Mouse (Mus musculus) lung, embryonic 14.5 days (tissue): ENCODE results near the gene Nbas. TPM values are rescaled to one million over a fixed set of nuclear protein-coding genes. Genes with fewer than 3 reads are reported as not detected.
A peak's percentile ranks its signal among the peaks of the same experiment; 100 is the strongest.

ENCODE experiments used
- ATAC-seq: fragments of 200-750 bp; cut with Nextera tagmentation; 2 replicates; pipeline ENCODE4 v1.8.0; 2017; ENCODE audit warnings: mild to moderate bottlenecking, moderate TSS enrichment, moderate library complexity; ENCODE audit not compliant: insufficient read depth
- DNase-seq: peaks from one replicate; pipeline ENCODE4 v3.0.0-alpha.2; 2015
- H3K27ac ChIP-seq: fragments of 300-500 bp; sonication (generic); 2 replicates; pipeline ENCODE4 v1.5.1; 2014; ENCODE audit warnings: low read depth, mild to moderate bottlenecking, moderate library complexity
- H3K27me3 ChIP-seq: fragments of 300-500 bp; sonication (generic); 2 replicates; pipeline ENCODE4 v1.6.1; 2014; ENCODE audit warnings: low read length, control low read depth; ENCODE audit not compliant: insufficient read depth
- H3K36me3 ChIP-seq: fragments of 300-500 bp; sonication (generic); 2 replicates; pipeline ENCODE4 v1.6.1; 2014; ENCODE audit warnings: control low read depth; ENCODE audit not compliant: insufficient read depth
- H3K4me1 ChIP-seq: fragments of 300-500 bp; sonication (generic); 2 replicates; pipeline ENCODE4 v1.6.1; 2014; ENCODE audit warnings: antibody characterized with exemption, control low read depth; ENCODE audit not compliant: insufficient read depth
- H3K4me2 ChIP-seq: fragments of 300-500 bp; sonication (generic); 2 replicates; pipeline ENCODE4 v1.6.1; 2014; ENCODE audit warnings: mild to moderate bottlenecking
- H3K4me3 ChIP-seq: fragments of 300-500 bp; sonication (generic); 2 replicates; pipeline ENCODE4 v1.5.1; 2014; ENCODE audit warnings: low read depth, low read length
- H3K9ac ChIP-seq: fragments of 300-500 bp; sonication (generic); 2 replicates; pipeline ENCODE4 v1.6.1; 2014
- H3K9me3 ChIP-seq: fragments of 300-500 bp; sonication (generic); 2 replicates; pipeline ENCODE4 v1.6.1; 2016; ENCODE audit warnings: low read depth, low read length, control low read depth
- CTCF ChIP-seq: IDR thresholded peaks from 2 replicates; pipeline ENCODE4 v1.5.1; 2016; ENCODE audit warnings: antibody characterized with exemption, low read depth
- WGBS: fragments of 180-500 bp; shearing (Covaris S2); extraction: QIAGEN DNeasy Blood & Tissue Kit; methylation state at CpG from one replicate; pipeline ENCODE4 v1.1.7; 2014; 5-methylcytosine and 5-hydroxymethylcytosine counted together
- polyA plus RNA-seq: library from polyadenylated mRNA; unstranded; fragments of >200 nt; fragmentation: Nextera tagmentation; extraction: Ambion mirVana; gene quantifications from 2 replicates; pipeline ENCODE4 v1.2.1, GENCODE M21; 2014

The Nbas gene
- polyA plus RNA-seq = 16.6 and 19.1 TPM in 2 replicates

DNA sequence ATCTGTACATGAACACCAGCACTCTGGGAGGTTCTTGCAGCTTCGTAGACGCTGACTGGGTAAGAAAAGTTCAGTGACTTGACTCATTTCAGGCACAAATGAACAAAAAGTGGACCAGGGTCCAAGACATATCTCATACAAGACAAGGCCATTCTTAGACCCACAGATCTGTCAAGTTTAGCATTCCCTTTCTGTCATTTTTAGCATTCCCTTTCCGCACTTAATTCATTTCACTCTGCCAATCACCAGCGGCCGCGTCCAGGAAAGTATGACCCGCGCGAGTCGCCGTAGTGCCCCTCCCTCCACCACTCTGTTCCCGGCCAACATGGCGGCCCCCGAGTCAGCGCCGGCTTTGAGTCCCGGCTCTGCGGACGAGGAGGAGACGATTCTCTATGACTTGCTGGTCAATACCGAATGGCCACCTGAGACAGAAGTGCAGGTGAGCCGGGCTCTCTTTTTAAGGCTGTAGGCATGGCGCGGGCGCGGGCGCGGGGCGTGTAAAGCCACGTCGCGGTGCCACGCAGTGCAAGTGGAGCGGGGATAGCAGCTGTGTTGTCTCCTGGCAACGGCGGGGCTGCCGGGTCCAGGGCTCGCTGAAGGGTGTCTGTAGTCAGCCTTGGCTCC lies at the start of gene Nbas:
Nbas (plus strand) TSS at position 308 of the 624 bp plus-strand sequence.
- H3K9ac ChIP-seq = peak within 1 kb of the TSS; percentile 85
- H3K4me2 ChIP-seq = peak within 1 kb of the TSS; percentile 88
- peaks cover 4% of the 10 kb centered on the region; the same call in 1 of the 2 replicates for H3K36me3 ChIP-seq
- H3K9me3 ChIP-seq = no peaks in the 10 kb centered on the region
- no peak within 1 kb of the TSS for H3K27ac ChIP-seq
- ATAC-seq (peak; percentile 95), DNase-seq (peak; percentile 90)
- H3K27me3 ChIP-seq = no peaks in the 10 kb centered on the region
- peak within 1 kb of the TSS; percentile 81 for H3K4me3 ChIP-seq
- no peak for TF ChIP-seq CTCF
- WGBS = 2% methylated on average over 38 of the region's 38 CpGs
- peaks cover 3% of the 10 kb centered on the region for H3K4me1 ChIP-seq

- no peak for DNase-seq
- H3K4me2 ChIP-seq = no peak overlapping the region
Measured at GRCm38 (mm10) chr12:13242453-13242852, 26.5 kb upstream of the Nbas start.

DNA sequence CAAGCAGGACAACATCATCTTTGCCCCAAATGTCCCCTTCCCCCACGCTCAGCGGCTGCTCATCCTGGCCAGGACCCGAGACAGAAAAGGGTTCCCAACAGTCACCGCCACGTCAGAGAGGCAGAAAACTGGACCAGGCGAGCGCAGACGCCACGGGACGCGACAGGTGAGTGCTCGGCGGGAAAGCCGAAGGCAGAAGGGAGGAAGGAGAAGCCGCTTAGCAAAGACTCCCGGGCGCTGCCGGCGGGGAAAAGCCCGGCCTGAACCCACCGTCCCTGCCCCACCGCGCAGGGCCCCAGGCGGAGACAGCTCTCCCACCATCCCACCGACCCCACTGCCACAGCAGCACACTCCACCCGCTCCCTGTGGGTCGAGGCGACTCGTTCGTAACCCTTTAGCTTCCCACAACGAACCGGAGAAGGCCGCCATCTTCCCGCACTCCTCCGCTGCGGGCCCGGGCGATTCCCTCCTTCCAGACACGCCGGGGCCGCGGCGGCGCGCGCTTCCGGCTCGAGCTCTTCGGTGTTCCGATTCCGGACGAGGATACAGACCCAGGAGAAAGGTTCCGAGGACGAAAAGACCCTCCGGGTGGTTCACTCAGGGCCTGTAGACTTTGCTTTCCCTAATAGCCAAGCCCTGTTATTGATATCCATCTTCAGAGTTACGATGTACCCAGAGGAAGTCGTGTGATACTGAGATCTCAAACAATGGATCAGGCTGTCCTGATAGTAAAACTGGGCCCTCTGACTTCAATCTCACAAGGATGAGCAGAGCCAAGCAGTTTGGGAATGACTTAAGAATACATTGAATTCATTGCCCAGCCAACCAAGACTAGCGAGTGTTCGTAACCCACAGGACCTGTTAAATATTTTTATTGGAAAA lies 20.0 kb upstream of the Nbas start, which contains the start of gene Ddx1:
Ddx1 (minus strand) TSS at position 523 of the 882 bp plus-strand sequence.
- no peak for TF ChIP-seq CTCF
- 3% methylated on average over 59 of the region's 59 CpGs for WGBS
- DNase-seq (peak; percentile 93), ATAC-seq (peak; percentile 93)
- peak within 1 kb of the TSS; percentile 92 for H3K9ac ChIP-seq
- H3K36me3 ChIP-seq = peaks cover 9% of the 10 kb centered on the region; the same call in 1 of the 2 replicates
- H3K4me1 ChIP-seq = 0 out of 2 replicates have a peak, but pooled peaks cover 5% of the 10 kb centered on the region
- H3K4me3 ChIP-seq = peak within 1 kb of the TSS; percentile 80
- no peaks in the 10 kb centered on the region for H3K9me3 ChIP-seq
- peak within 1 kb of the TSS; percentile 90 for H3K27ac ChIP-seq
- H3K4me2 ChIP-seq = peak within 1 kb of the TSS; percentile 59
- H3K27me3 ChIP-seq = no peaks in the 10 kb centered on the region

More at GRCm38 (mm10) chr12:13242453-13242852, 26.5 kb upstream of the Nbas start:
- no peaks in the 10 kb centered on the region for H3K27me3 ChIP-seq
- no peak overlapping the region for H3K9ac ChIP-seq
- TF ChIP-seq CTCF = no peak
- peaks cover 64% of the 10 kb centered on the region for H3K36me3 ChIP-seq
- H3K4me3 ChIP-seq = no peak overlapping the region
- H3K4me1 ChIP-seq = no peaks in the 10 kb centered on the region
- H3K9me3 ChIP-seq = no peaks in the 10 kb centered on the region
- ATAC-seq = no peak
- no peak overlapping the region for H3K27ac ChIP-seq

DNA sequence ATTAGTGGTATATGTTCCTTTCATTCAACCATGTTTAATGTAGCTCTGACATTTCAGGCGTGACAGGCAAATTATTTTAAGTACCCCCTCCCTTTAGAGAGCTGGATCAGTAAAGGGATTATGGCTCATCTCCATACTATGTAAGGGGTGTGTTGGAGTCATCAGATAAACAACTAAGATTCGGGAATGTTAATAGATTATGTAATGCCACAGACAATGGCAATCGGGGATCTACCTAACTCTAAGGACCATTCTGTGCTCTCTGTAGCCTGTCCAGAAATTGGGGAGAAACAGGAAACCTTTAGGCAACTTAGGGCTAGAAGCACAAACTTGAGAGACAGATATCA lies 19.4 kb upstream of the Nbas start:
- 81% methylated on average over 3 of the region's 3 CpGs for WGBS
- ATAC-seq = no peak
- Histone ChIP-seq H3K27me3 (no peaks in the 10 kb centered on the region), H3K9ac (peak overlapping the region; percentile 92), H3K4me3 (peak overlapping the region; percentile 80), H3K4me1 (0 out of 2 replicates have a peak, but pooled peaks cover 5% of the 10 kb centered on the region), H3K9me3 (no peaks in the 10 kb centered on the region), H3K4me2 (peak overlapping the region; percentile 59), H3K27ac (no peak overlapping the region), H3K36me3 (peaks cover 3% of the 10 kb centered on the region; the same call in 1 of the 2 replicates)
- TF ChIP-seq CTCF = no peak
- DNase-seq = no peak

- H3K4me2 ChIP-seq = no peak overlapping the region
- H3K9ac ChIP-seq = no peak overlapping the region
- H3K9me3 ChIP-seq = no peaks in the 10 kb centered on the region
- H3K4me3 ChIP-seq = no peak overlapping the region
- DNase-seq (peak; percentile 36), ATAC-seq (no peak)
- no peak overlapping the region for H3K27ac ChIP-seq
- WGBS = 39% methylated on average over 3 of the region's 3 CpGs
- TF ChIP-seq CTCF = no peak
- H3K4me1 ChIP-seq = no peaks in the 10 kb centered on the region
- no peaks in the 10 kb centered on the region for H3K36me3 ChIP-seq
- H3K27me3 ChIP-seq = no peaks in the 10 kb centered on the region
Measured at GRCm38 (mm10) chr12:13255068-13255467, 13.9 kb upstream of the Nbas start.

- WGBS = 82% methylated on average over 2 of the region's 2 CpGs
- ATAC-seq = no peak
Measured at GRCm38 (mm10) chr12:13255701-13256100, 13.2 kb upstream of the Nbas start.

GRCm38 (mm10) chr12:13268412-13268811 lies 521 bp upstream of the Nbas start:
- peaks cover 3% of the 10 kb centered on the region for H3K4me1 ChIP-seq
- TF ChIP-seq CTCF = no peak
- 41% methylated on average over 3 of the region's 3 CpGs for WGBS
- H3K27me3 ChIP-seq = no peaks in the 10 kb centered on the region
- ATAC-seq = peak; percentile 45; the same call in 1 of the 2 replicates
- H3K36me3 ChIP-seq = no peaks in the 10 kb centered on the region
- H3K4me2 ChIP-seq = peak overlapping the region; percentile 88
- H3K4me3 ChIP-seq = peak overlapping the region; percentile 81
- no peak for DNase-seq
- peak overlapping the region; percentile 85; the same call in 1 of the 2 replicates for H3K9ac ChIP-seq
- H3K9me3 ChIP-seq = no peaks in the 10 kb centered on the region
- H3K27ac ChIP-seq = no peak overlapping the region

More at GRCm38 (mm10) chr12:13255701-13256100, 13.2 kb upstream of the Nbas start:
- Histone ChIP-seq H3K9ac (no peak overlapping the region), H3K9me3 (no peaks in the 10 kb centered on the region), H3K4me2 (no peak overlapping the region), H3K27me3 (no peaks in the 10 kb centered on the region), H3K4me1 (no peaks in the 10 kb centered on the region), H3K36me3 (no peaks in the 10 kb centered on the region), H3K27ac (no peak overlapping the region), H3K4me3 (no peak overlapping the region)
- TF ChIP-seq CTCF = no peak
- no peak for DNase-seq
